Mouse (Mus musculus): ENCODE results near the gene Cstf1.

- TF ChIP-seq GATA1 (IDR thresholded peaks at IDR 0.05; ENCODE audit: low read length) (no peak), TAL1 (IDR thresholded peaks at IDR 0.05; ENCODE audit: low read length) (no peak)
Measured at GRCm38 (mm10) chr2:172413894-172414293, 43.4 kb downstream of the Cstf1 start.

All from erythroblast, embryonic 14.5 days (primary cell).